Mouse (Mus musculus): ENCODE measurements at regions not wholly inside any gene's neighbourhood (a gene's known extent, or its start where the extent isn't known, plus 50 kb on each side); places are given as distances from the start of the nearest gene placed in this dataset.

DNA sequence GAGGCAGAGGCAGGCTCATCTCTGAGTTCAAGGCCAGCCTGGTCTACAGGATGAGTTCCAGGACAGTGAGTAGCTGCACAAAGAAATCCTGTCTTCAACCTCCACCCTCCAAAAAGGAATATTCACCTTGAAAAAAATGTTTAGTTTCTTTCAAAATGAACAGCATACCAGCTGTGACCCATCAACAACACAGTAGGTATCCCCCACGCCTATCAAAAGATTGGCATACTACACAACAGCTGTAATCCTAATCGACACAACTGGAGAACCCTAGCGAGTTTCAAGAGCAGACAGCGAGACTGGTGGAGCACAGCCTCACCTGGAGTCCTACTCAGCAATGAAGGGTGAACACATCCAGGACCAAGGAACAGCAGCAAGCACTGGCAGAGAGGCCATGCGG, 136.3 kb upstream of the Smim15 start:
- DNase-seq (ENCODE audit: extremely low read depth, insufficient read length, low spot score): no peak

DNA sequence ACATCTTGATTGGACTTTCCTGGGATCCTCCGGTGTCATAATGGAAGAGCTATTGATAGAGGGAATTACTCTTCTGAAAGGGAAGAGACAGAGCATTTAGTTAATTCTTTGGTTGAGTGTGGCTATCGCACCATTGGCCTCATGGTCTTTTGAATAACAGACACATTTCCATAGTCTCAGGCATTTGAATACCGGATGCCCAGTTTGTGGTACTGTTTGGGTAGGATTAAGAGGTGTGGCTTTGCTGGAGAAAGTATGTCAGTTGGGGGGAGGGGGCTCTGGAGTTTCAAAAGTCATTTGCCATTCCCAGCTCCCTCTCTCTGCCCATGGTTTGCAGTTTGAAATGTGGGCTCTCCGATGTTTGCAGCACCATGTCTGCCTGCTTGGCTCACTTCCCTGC, 139.4 kb upstream of the Smim15 start:
- DNase-seq (ENCODE audit: extremely low read depth, insufficient read length, low spot score): no peak

DNA sequence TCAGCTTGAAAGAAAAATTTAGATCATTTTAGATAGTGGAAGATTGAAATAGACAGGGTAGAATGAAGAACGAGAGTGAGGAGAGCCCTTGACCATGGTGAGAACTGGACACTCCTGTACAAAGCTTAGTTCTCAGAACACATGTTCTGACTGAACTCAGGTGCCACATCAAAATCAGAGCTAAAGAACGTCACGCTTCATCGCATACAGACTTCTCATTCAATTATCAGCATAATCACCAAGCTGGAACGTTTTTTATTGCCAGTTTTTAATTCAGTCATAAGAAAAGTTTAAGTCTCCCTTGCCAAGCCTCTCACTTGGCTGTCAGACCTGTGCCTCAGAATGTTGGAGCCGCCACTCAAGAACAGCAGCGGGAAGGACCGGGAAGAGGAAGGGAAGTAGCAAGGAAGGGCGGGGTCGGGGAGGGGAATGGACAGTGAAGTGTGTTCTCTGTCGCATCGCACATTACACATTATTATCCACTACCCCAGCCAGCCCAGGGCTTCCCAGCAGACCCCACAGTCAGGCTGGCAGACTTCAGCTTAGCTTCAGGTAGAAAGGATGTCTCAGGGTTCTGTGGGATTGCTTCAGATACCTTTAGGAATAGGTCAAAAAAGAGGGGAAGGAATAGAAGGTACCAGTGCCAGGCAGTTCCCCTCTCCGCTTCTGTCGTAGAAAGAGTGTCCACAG, 140.1 kb upstream of the Smim15 start:
- DNase-seq (ENCODE audit: extremely low read depth, insufficient read length, low spot score): no peak

DNA sequence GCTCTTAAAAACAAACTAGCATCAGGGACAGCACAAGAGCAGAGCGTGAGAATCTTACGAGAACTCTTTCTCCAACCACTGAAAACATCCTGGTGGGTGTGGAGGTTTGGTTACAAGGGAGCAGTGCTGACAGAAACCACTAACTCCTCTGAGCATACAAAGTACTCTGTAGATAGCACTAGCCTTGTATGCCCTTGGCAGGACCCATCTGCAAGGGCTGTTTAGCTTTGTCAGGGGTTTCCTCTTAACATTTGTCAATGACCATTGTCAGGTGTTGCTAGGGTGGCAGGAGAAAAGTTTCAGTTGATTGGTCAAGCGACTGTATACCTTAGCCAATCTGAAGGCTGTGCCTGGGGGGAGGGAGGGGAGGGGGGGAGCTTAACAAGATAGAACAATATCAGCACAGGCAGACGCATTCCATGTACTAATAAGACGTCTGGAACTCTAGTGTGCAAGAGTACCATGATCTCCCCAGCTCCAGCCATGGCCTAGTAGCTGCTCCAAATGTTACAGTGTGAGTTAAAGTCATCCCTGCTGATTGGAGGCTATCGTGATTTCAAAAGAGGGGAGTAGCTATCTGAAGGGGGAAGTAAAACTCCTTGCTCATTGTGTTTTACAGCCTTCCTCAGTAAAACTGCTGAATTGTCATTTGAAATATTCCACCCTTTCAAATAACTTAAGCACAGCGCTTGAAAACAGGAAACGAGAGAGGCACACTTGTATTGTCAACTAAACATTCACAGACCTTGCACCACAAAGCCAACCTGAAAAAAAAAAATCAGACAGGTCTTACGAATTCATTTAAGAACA, 140.9 kb upstream of the Smim15 start:
- DNase-seq (ENCODE audit: extremely low read depth, insufficient read length, low spot score): no peak

DNA sequence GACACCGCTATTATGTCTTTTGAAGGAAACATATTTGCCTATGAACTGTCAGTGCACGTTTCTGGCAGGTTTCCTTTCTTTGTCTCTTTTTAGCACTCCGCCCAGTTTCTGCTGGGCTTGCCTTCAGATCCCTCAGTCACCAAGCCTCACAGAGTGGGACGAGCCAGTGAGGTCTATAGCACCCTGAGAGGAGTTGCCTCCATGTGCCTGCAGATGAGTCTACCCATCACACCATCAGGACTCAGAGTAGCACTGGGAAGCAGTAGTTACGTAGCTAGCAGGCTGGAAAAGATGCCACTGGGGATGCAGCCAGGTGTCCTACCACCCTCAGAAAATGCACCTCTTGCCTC, 141.5 kb upstream of the Smim15 start:
- no peak for DNase-seq (ENCODE audit: extremely low read depth, insufficient read length, low spot score)

DNA sequence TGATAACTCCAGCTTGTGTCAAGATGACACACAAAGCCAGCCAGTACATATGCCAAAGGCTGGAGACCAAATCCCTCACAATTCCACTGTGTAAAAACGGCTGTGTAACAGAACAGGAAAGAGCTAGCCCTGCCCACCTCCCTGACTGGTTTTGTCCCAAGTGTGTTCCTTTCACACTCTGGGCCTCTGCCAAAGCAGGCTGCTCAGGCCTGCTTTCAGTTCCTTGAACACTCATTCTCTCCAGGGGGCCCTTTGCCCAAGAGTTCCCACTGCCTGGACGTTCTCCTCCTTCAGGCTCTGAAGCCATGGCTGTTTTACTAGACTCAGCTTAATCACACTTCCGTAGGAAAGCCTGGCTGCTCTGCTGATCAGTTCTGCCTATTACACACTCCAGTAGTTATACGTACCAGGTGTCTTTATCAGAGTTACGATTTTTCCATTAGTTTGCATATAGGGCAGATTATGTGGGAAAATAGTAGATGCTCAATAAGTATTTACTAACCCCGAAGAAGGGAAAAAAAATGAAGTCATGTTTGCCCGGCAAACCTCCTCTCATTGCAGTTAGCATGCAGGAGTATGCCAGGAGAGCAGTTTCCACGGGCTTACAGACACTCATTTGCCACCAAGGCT, 144.5 kb upstream of the Smim15 start:
- DNase-seq (ENCODE audit: extremely low read depth, insufficient read length, low spot score): no peak

DNA sequence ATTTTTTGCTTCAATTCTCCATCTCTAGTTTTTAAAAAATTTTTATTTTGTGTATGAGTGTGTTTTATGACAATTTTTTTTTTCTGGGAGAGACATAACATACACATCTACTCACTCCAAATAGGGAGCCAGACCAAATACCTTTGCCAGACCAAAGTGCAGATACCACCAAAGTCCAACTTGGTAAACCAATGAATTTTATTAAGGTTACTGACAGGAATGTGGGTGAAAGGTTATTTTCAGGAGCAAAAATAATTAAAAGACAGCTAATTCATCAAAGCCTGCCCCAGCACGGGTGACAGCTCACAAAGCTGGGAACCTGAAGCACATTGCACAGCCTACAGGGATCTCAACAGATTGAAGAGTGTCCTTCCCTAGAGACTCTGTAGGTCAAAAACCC, 146.6 kb upstream of the Smim15 start:
- no peak for DNase-seq (ENCODE audit: extremely low read depth, insufficient read length, low spot score)

DNA sequence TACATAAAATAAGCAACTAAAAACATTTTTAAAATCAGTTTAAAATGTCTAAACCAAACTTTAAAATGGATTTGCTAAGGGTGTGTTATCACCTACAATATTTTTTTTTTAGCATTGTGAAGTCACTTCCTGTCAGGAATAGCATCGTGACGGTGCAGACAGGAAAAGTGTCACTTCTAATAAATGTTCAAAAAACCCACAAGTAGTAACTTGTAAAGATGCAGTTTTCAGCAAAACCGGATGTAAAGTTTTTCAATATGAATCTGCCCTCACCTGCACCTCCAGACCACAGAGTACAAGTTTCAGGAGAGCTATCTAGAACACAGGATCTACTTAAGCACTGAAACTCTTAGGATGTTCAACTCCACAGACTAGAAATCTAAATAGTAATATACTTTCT, 147.1 kb upstream of the Smim15 start:
- no peak for DNase-seq (ENCODE audit: extremely low read depth, insufficient read length, low spot score)

DNA sequence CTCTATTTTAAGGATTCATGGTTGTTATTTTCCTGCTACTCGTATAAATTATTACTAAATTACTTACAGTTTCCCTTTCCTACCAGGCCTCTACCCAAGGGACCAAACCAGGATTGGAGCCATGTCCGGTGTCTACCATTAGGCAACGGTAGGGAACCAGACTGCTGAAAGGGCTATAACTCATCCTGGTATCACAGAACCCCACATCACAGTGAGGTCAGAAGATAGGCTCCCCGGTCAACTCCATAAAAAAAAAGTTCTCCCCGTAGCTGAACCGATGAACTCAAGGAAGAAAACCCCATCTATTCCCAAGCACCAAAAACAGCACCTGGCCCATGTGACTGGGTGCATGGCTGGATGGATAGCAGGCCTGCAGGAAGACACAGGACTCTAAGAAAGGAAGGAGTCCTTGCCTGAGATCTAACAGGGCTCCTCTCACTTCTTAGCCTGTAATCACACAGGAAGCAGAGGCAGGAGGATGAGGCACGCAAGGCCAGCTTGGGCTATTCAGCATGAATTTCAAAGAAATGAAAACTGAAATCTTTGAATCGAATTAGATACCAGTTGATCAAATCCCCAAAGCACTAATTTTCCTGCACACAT, 150.6 kb upstream of the Smim15 start:
- no peak for DNase-seq (ENCODE audit: extremely low read depth, insufficient read length, low spot score)

DNA sequence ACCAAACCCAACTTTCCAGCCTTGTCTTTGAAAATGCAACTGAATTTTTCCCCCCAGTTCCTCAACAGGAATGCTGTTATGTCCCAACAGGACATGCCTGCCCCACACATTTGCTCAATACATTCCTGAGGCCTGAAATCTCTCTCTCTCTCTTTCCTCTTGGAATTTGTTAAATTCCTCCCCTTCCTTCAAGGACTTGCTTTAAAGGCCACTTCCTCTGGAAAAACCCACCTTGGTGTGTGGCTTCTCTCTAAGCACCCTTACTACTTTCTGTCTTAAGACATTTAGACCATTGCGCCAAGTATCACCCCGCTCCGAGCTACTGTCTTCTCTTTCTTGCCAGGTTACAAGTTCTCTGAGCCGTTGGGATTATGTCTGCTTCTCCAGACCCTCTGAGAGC, 151.2 kb upstream of the Smim15 start:
- DNase-seq (ENCODE audit: extremely low read depth, insufficient read length, low spot score): no peak

DNA sequence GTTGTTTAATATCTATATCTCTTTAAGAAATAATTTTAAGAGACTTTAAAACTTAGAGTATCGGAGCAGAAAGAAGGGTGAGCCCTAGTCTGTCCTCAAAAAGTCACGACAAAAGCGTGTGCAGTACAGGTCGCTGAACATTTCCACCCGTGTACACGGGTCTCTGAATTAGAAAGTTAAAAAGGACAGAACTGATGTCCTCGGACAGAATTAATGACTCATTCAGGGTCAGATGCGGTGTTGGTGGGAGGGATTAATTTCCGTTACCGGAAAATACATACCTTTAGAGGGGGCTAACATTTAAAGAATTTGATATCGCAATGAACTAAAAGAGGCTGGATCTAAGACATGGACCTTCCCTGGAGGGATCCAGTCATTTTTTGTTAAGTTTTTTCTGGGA, 152.3 kb upstream of the Smim15 start:
- DNase-seq (ENCODE audit: extremely low read depth, insufficient read length, low spot score): no peak

DNA sequence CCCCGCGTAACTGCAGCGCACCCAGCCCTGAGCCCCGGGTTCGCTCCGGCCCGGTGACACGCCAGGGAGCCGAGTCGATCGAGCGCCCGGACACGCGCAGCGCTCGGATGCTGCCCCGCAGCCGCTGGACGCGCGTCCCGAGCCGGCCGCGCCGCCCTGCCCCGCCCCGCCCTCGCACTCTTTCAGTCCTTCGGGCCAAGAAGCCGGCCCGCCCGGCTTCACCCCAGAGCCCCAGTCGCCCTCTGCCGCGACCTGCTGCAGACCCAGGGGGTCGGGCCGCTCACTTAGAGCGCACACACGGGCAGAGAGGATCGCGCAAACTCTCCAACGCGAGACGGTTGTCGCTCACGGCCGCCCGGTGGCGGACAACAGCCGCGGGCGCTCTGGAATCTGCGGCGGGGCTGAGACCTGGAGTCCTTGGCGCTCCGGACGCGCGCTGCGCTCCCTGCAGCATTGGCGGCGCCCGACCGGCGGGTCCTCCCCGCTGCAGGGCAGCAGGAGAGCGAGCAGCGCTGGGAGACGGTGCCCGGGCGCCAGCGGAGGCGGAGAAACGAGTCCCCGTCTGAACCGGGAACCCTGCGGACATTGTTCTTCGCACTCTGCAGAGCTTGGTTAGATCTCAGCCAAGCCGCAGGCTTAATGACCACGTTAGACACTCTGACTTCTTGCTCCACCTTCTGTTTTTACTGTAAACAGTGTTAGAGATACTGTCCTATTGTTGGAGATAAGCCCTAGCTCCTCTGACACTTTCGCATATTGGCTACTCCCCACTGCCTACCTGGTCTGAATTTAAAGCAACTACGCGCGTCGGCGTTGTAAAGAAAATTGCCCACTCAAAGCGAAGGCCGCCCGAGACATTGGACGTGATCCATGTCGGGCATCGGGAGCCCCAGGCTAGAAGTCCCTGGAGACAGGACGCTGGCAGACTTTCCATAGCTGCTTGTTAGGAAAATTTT, 153.1 kb upstream of the Smim15 start:
- peak; percentile 84 for DNase-seq (ENCODE audit: extremely low read depth, insufficient read length, low spot score)

DNA sequence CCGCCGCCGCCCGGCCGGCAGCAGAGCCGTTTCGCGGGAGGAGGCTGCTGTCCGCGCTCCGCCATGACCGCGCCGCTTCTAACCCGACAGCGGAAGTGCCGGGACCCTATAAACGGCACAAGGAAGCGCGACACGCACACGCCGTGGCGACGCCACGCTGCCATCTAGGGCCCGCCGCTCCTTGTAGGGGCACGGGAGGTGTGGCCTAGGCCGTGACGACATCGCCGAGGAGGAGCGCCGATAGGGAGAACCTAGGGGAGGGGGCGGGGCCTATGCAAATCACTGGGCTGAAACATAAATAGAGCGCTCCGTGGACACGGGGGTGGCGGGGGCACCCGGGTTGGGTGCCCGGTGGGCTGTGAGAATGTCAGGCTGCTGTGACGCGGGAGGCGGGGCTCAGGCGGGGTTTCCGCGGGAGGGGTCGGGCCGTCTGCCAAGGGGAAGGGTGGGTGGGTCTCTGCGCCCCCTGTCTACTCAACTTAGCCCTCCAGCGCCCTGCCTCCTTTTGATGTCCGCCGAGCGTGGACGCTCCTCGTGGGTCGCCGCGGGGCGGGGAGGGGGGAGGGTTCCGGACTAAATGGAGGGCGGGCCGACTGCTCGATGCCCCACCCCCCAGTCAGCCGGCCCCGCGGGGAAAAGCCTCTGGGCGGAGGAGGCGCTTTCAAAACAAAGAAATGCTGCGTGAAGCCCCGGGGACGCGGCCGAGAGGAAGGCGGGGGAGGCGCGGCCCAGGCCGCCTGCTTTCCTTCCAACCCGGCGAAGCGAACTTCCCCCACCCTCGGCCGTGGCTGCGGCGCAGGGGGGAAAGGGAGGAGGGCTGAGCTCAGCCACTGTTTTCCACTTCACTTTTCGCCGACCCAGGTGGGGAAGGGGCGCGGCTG, 154.0 kb upstream of the Smim15 start:
- DNase-seq (ENCODE audit: extremely low read depth, insufficient read length, low spot score): peak; percentile 99

DNA sequence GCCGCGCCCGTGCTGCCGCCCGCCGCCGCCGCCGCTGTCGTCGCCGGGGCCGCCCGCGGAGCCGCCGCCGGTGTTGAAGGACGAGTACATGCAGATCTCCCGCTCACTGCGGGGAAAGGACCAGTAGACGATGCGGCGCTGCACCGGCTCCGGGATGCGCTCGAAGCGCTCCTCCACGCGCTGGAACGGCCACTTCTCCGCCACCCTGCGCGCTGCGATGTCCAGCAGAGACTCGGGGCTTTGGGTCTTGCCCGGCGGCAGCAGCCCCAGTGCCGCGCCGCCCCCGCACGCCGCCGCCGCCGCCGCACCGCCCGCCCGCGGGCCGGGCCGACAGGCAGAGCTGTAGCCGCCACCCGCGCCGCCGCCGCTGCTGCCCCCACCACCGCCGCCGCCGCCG, 154.7 kb upstream of the Smim15 start:
- peak; percentile 57 for DNase-seq (ENCODE audit: extremely low read depth, insufficient read length, low spot score)

DNA sequence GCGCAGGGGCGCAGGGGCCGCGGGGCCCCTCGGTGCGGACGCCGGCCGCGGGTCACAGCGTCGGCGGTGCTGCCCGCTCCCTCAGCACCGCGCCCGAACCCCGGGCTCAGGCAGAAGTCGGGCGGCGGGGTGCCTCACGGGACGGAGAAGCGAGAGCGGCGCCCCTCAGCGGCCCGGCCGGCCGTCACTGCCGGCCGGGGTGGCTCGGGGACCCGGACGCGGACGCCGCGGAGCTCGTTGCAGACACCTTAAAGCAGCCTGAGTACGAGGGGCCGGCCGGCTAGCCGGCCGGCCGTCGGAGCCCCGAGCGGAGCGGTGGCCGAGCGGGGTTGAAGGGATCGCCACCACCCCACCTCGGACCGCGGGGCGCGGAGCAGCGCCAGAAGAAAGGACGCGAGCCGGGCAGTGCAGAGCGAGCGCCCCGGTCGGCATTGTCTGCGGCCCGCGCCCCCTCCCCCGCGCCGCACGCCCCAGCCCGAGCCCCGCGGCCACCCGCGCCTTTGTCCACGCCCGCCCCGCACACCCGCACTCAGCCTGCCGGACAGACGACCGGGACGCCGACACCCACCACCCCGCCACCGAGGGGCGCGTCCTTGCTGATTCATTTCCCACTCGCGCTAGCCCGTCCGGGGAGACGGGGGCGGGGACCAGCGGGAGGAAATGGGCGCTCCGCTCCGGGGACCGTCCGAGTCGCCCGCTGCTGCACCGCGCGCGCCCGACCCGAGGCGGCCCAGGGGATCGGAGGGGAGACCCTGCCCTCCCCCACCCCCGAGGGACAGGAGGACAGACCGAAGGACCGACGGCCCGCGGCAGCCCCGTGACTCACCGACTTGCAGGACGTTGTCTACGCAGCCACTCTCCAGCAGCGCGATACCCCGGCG, 155.4 kb upstream of the Smim15 start:
- peak; percentile 71 for DNase-seq (ENCODE audit: extremely low read depth, insufficient read length, low spot score)

DNA sequence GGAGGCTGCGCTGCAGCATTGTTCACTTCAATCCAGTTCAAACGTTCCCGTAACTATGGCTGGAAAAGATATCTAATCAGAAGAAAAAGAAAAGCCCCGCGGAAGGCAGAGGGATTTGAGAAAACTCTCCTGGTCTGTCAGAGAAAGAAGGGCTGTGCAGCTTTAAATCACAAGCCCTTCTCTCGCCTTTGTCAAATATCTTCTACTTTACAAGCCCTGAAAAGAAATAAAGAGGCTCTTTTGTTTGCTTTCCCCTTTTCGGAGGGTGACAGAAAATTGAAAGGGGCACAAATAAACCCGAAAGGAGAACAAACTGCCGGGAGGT, 156.1 kb upstream of the Smim15 start:
- no peak for DNase-seq (ENCODE audit: extremely low read depth, insufficient read length, low spot score)

DNA sequence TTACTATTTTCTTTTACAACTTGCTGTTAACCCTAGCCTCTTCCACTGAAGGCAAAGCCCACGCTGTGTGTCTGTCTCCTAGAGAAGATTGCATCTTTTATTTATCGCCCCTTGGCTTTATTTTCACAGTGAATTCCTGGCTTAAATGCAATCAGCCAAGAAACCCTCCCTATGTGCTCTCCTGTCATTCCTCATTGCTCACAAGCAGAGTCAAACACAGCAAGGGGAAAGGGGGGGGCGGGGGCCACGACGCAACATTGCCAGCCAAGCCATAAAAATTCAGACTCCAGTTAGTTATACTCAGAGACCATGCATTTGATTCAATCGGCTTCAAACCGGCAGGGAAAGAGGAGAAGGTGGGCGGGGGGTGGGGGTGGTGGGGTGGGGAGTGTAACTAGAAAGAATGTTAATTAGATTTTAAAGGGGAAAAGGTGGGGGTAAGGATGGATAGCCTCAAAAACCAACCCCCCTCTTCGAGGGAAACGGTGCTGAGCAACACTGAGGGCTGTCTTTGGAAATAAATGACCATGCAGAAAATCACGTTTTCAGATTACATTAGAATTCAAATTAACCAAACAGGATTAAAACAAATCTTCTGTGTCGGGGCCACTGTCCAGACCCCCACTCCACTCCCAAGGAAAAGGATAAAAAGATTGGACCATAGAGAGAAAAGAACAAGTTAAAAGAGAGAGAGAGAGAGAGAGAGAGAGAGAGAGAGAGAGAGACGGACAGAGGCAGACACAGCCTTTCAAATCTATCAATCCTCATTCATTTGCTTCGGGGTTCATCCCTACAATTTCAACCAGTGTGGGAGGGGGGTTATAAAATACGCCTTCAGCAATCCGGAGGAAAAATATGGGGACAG, 156.6 kb upstream of the Smim15 start:
- no peak for DNase-seq (ENCODE audit: extremely low read depth, insufficient read length, low spot score)

DNA sequence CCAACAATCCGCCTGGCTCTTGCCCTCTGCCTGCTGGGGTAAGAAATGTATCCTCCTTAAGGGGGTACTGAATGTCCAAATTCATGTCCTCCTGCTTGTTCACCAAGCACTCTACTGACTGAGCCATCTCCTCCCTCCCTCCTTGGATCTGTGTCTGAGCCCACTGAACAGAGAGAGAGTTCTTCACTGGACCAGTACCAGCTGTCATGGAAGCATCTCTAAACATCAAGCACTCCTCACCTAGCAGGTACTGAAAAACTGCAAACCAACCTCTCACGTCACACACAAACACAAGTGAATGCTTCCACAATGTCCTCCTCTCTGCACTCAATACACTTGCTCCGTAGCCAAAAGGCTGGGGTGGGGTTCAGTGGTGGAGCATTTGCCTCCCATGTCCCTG, 159.4 kb upstream of the Smim15 start:
- no peak for DNase-seq (ENCODE audit: extremely low read depth, insufficient read length, low spot score)
